Mouse (Mus musculus): ENCODE results near the gene Dlx1. TPM values are rescaled to one million over a fixed set of nuclear protein-coding genes. Genes with fewer than 3 reads are reported as not detected.

Dlx1 gene
- 180 and 198 TPM in 2 replicates for polyA plus RNA-seq (2012; rRNA removed)

DNA sequence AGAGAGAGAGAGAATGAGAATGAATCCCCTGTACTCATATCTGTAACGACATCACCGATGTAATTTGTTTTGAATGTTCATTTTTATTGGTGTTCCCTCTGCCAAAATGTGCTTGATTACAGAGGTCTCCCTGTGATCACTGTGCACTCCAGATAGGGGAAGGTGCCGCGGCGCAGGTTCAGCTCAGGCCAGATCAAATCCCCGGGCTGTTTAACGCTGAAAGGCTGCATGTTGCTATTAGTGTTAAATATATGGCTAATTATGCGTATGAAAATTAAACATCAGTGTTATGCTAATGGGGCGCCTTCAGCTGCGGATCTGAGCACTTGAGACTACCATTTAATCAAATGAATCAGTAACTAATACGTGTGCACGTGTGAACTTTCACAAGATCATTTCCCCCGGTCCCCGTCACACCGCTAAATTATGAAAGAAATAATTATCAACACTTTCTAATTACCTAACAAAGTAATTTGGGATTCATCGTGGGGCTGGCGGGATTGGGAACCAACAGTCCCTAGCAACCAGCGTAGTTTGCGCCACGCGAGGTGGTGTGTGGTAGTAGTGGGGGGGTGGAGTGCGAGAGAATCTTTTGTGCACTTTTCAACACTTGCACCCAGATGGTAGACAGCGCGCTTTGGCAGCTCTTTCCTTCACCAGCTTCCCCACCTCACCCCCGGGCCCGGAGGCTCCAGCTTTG lies at the start of gene Dlx1:
Gene Dlx1 (plus strand): TSS at position 100 of the 700 bp plus-strand sequence.
- peak in 1 of 2 experiments; percentile 35 for DNase-seq (ENCODE audit: extremely low spot score in 1 of 2, low spot score in 1 of 2)

- no peak for DNase-seq (ENCODE audit: extremely low spot score in 1 of 2, low spot score in 1 of 2)
Measured at GRCm38 (mm10) chr2:71479917-71480316, 48.0 kb upstream of the Dlx1 start.

GRCm38 (mm10) chr2:71481825-71482224 lies 46.1 kb upstream of the Dlx1 start:
- DNase-seq (ENCODE audit: extremely low spot score in 1 of 2, low spot score in 1 of 2), result no peak

- peak in 1 of 2 experiments; percentile 32 for DNase-seq (ENCODE audit: extremely low spot score in 1 of 2, low spot score in 1 of 2)
Measured at GRCm38 (mm10) chr2:71483046-71483716, 44.7 kb upstream of the Dlx1 start.

GRCm38 (mm10) chr2:71483717-71484066 lies 44.2 kb upstream of the Dlx1 start:
- DNase-seq (ENCODE audit: extremely low spot score in 1 of 2, low spot score in 1 of 2), result no peak

DNA sequence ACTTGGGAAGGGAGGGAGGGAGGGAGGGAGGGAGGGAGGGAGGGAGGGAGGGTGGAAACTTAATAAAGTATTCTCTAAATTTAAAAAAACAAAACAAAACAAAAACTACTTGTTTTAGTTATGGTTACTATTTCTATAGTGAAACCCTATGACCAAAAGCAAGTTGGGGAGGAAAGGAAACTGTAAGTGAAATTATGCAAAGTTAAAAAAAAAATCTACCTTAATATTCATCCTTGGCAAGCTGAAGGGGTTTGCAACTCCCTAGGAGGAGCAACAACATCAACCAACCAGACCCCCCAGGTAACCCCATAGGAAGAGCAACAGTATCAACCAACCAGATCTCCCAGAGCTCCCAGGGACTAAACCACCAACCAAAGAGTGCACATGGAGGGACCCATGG lies 36.6 kb upstream of the Dlx1 start:
- no peak for DNase-seq (ENCODE audit: extremely low spot score in 1 of 2, low spot score in 1 of 2)

DNA sequence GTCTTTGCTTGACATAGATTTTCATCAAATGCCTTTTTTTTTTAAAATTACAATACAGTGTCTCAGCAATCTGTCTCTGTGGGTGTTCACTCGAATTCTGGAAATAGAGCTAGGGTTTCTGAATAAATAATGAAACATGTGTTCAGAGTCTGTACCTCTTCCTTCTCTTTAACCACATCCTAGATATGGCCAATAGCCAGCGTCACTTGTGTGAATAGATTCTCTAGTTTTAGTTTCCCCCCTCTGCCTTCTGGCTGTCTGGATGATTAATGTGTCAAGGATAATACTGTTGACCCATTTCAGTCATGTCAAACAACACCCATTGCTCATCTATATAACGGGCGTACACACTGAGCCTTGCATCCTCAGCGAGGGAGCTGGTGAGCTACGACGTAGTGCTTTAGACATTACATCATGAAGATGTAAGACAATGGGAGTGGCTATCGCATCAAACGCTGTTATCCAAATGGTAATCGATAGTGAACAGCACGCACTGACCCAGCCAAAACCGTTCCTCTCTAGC lies 34.7 kb upstream of the Dlx1 start:
- no peak for DNase-seq (ENCODE audit: extremely low spot score in 1 of 2, low spot score in 1 of 2)

DNA sequence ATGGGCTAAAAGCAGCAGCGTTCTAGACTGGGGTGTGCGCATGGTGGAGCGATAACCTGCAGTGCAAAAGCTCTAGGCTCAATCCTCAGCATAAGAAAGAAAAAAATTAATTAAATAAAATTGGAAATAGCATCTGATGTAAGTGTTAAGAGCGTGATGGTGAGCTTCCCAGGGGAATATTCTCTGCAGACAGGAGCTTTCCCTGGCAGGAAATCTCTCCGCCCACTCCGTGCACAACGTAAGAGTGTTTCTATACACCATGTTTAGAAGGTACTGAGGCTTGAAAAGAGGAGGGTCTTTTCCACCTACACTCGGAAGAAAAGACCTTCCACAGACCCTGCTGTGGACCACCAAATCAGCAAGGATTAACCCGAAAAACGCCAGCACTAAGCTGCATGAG lies 33.4 kb upstream of the Dlx1 start:
- peak; percentile 13 to 50 for DNase-seq (ENCODE audit: extremely low spot score in 1 of 2, low spot score in 1 of 2)

- no peak for DNase-seq (ENCODE audit: extremely low spot score in 1 of 2, low spot score in 1 of 2)
Measured at GRCm38 (mm10) chr2:71494971-71495370, 32.9 kb upstream of the Dlx1 start.

DNA sequence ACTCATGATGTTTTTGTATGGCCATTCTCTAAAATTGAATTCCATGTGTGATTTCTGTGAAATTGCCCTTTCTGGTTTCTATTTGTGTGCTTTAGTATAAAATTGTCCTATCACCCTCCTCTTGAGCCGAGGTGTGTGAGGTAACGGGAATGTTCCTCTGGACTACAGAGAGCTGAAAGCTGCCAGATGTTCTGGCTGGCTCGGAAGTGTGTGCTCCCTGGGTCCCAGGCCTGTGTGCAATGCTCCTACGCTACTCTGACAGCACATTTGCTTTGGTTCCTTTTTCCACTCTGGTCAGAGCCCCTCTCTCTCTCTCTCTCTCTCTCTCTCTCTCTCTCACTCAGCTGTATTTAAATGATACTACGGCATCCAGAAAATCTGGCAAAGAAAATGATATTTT lies 30.7 kb upstream of the Dlx1 start:
- DNase-seq (ENCODE audit: extremely low spot score in 1 of 2, low spot score in 1 of 2), result no peak

DNA sequence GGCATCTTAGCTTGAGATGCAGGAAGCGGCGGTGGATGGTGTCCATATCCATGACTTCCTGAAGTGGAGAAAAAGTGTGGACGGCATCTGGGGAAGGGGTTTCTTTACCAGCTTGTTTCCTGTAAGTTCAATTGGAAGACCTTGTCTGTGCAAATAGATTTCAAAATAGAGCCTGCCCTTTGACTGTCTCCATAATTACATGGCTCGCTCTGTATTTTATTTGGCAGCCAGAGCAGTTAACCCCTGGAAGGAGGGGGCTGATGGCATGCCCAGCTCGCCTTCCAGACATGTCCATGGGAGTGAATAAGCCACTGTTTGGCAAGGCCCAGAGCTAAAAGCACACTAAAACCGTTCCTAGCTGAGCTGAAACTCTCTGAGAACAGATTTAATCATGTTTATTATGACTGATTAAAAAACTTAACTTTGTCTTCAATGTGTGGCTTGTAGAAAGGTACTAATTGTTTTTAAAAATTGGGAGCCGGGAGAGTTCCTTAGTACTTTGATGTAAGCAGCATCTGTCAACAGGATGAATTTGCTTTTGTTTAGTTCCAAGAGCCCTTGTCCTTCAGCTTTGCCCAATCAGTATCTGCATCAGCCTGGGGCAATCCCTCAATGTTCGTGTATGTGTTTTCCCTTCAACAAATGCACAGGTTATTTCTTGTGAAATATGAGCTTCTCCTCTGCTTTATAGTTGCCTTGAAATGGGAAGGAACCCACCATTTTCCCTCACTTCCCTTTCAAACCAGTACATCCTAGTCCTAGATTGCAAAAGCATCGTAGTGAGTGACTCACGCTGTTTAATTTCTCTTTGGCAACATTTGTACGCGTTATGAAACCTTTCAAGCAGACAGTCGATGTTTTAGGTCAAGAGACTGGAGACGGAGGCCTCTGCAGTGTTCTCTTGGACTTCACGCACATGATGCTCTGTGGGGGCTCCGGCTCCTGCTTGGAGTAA lies 28.4 kb upstream of the Dlx1 start:
- no peak for DNase-seq (ENCODE audit: extremely low spot score in 1 of 2, low spot score in 1 of 2)

- no peak for DNase-seq (ENCODE audit: extremely low spot score in 1 of 2, low spot score in 1 of 2)
Measured at GRCm38 (mm10) chr2:71504852-71505251, 23.1 kb upstream of the Dlx1 start.

DNA sequence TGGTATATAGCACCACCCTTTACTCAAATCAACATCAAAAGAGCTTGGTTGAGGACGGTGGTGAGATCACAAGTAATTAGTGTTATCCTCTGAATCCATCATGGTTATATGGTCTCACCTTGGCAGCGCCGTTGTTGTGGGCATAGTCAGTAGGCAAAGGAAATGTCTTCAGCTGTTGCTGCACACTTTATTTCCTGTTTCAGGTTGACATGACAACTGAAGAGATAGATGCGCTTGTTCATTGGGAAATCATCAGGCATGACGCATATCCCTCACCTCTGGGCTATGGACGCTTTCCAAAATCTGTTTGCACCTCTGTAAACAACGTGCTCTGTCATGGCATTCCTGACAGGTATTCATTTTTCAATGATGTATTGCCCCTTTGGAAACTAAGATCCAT lies 16.7 kb upstream of the Dlx1 start:
- DNase-seq (ENCODE audit: extremely low spot score in 1 of 2, low spot score in 1 of 2), result no peak

- no peak for DNase-seq (ENCODE audit: extremely low spot score in 1 of 2, low spot score in 1 of 2)
Measured at GRCm38 (mm10) chr2:71512326-71512725, 15.6 kb upstream of the Dlx1 start.

GRCm38 (mm10) chr2:71516995-71517394 lies 10.9 kb upstream of the Dlx1 start:
- no peak for DNase-seq (ENCODE audit: extremely low spot score in 1 of 2, low spot score in 1 of 2)

DNA sequence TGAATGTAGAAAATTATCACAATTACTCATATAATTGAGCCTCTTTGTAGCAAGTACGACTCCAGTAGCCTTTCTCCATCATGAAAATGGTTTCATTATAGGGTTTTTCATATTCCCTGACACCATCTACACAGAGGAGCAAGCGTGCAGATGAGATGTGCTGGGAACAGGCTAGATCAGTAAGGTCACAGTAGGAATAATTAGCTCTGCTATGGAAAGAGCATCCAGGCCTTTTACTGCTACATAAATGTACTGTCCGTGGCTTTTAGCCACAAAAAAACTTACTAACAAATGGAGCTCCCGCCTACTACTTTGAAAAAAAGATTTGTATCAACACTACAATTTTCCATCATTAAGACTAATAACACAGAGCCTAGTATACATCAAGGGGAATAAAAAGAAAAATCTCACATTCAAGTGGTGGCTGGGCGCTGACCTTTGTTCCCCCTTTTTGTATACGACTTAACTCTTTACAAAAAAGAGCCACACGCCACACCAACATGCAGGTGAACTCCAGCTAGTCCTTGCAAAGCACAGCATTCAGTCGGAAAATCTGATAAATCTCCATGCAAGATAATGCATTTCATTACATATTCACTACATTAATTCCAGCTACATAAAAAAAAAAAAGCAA lies 10.3 kb upstream of the Dlx1 start:
- DNase-seq (ENCODE audit: extremely low spot score in 1 of 2, low spot score in 1 of 2), result no peak

DNA sequence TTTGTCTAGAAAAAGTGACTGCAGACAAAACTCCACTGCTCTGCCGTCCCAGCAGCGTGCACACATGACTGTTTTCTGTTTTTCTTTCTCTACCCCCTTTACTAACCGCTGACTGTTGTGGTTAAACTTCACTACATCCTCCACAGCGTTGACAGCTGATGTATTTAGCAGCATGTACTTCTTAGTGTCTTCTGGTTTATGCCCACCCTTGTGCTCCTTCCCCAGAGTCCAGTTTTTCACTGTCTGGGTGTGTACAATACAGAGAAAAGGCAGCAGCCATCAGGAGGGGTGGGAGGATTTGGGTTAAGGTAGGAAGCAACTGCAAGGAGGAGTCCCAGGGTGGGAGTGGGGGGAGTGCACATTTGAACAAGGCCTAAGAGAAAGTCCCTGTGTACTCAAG lies 5.0 kb upstream of the Dlx1 start:
- DNase-seq (ENCODE audit: extremely low spot score in 1 of 2, low spot score in 1 of 2), result no peak

GRCm38 (mm10) chr2:71523431-71523830 lies 4.5 kb upstream of the Dlx1 start:
- DNase-seq (ENCODE audit: extremely low spot score in 1 of 2, low spot score in 1 of 2), result no peak

DNA sequence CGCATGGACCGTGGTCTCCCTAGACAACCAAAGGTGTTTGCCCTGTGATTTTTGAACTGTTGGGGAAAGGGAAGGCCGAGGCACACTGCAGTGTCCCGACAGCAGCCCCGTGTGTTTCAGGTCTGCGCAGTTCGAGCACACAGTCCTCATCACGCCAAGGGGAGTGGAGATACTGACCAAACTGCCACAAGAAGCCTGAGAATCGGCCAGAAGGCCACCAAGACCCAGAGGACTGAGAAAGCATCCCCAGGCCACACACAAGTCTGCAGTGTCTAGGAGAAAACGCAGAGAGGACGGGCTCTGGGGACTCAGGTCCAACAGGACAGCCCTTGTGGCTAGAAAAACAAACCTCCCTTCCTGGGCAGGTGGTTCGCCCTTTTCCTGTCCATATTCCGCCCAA lies 3.1 kb upstream of the Dlx1 start:
- no peak for DNase-seq (ENCODE audit: extremely low spot score in 1 of 2, low spot score in 1 of 2)

DNA sequence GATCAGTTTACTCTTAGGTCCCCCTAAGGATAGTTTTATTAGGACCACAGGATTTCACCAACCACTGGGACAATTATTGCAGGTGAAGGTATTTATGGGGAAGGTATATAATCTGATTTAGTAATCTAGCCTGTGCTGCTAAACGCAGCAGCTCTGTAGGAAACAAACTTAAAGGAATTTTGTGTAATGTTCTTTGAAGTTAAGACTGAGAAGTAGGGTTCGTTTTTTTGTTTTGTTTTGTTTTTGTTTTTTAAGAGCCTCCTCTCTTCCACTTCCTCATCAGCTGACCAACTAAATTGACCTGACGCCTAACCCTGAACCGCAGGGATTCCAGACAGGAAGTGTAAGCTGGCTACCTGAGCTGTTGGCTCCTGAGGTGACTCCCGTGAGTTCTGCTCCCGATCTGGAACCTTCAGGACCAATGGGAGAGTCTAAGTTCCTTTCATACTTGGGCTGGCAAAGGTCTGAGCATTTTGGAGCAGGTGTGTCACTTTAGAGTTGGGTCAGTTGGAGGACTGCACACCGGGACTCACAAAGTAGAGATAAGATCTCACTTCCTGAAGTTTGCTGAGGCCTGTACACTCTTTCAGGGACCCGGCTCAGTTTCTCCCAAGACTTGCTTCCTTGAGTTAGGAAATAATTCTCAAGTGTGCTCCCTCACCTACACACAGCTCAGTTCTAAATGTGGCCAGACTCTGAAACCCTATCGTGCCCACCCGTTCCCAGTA lies 1.2 kb upstream of the Dlx1 start:
- DNase-seq (ENCODE audit: extremely low spot score in 1 of 2, low spot score in 1 of 2), result no peak
